Mouse (Mus musculus): ENCODE data around the gene Tmpo. TPM values are rescaled to one million over a fixed set of nuclear protein-coding genes. Genes with fewer than 3 reads are reported as not detected.

The Tmpo gene
- polyA plus RNA-seq, 1 experiment from 2014 or later = 252 TPM

DNA sequence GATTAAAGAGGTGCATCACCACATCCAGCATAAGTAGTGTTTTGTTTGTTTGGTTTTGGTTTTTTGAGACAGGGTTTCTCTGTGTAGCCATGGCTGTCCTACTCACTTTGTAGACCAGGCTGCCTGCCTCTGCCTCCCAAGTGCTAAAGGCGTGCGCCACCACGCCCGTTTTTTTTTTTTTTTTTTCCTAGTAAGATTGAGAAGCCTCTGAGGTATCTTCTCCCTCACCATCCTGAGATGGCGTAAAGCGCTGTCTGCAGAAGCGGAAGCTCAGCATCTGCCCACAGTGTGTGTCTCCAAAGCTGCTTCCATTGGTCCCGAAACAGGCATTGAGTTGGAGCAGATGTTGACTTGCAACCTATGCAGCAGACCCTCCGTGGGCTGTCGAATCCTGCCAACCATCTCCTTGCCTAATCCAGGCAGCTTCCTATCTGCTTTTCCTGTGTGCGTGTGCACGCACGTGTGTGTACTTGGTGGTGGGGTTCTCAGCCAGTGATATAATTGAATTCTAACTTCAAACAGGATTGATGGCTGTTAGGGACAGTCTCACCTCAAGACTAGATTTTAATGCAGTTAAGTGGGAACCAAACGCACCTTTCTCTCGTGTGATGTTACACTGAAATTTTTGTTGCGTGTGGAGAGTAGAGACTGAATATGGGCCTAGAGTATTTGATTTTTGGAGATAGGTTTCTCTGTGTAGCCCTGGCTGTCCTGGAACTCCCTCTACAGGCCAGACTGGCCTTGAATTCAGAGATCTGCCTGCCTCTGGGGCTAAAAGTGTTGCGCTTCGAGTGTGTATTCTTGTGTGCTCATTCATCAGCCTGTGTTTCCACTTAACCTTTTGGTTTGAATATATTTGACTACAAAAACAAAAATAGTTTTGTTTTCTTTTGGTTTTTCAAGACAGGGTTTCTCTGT, 37.5 kb downstream of the Tmpo start:
- 71% methylated on average over 18 of the region's 18 CpGs for WGBS
- H3K4me2 ChIP-seq = no peak overlapping the region
- no peak for ATAC-seq (ENCODE audit: insufficient number of reproducible peaks, insufficient read depth, low FRiP score, low TSS enrichment, low read depth)
- H3K27me3 ChIP-seq = no peaks in the 10 kb centered on the region
- H3K4me3 ChIP-seq = no peak overlapping the region
- H3K9me3 ChIP-seq = no peaks in the 10 kb centered on the region
- peaks cover 28% of the 10 kb centered on the region for H3K36me3 ChIP-seq
- 0 out of 2 replicates have a peak, but pooled peaks cover 3% of the 10 kb centered on the region for H3K4me1 ChIP-seq
- H3K9ac ChIP-seq = no peak overlapping the region
- H3K27ac ChIP-seq = no peak overlapping the region

DNA sequence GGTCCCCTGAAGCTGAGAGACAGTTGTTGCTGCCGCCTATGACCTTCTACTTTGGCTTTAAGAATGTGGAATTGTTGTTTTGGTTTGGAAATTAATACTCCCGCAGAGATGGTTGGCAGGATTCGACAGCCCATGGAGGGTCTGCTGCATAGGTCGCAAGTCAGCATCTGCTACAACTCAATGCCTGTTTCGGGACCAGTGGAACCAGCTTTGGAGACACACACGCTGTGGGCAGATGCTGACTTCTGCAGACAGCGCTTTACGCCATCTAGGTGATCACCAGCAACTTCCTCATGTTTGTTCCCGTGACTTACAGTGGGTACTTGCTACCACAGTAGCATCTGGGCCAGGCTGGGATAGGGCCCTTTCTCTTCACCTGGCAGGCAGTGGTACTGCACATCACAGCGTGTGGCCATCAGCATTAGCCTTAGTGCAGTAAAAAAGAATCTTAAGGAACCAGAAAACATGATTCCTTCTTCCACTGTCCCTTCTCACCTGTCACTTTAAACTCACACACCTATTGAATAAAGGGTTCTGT, 38.4 kb downstream of the Tmpo start:
- WGBS = 62% methylated on average over 10 of the region's 10 CpGs
- Histone ChIP-seq H3K4me1 (0 out of 2 replicates have a peak, but pooled peaks cover 3% of the 10 kb centered on the region), H3K9ac (no peak overlapping the region), H3K9me3 (no peaks in the 10 kb centered on the region), H3K27ac (no peak overlapping the region), H3K36me3 (peaks cover 25% of the 10 kb centered on the region), H3K4me3 (no peak overlapping the region), H3K27me3 (no peaks in the 10 kb centered on the region), H3K4me2 (no peak overlapping the region)
- no peak for ATAC-seq (ENCODE audit: insufficient number of reproducible peaks, insufficient read depth, low FRiP score, low TSS enrichment, low read depth)

DNA sequence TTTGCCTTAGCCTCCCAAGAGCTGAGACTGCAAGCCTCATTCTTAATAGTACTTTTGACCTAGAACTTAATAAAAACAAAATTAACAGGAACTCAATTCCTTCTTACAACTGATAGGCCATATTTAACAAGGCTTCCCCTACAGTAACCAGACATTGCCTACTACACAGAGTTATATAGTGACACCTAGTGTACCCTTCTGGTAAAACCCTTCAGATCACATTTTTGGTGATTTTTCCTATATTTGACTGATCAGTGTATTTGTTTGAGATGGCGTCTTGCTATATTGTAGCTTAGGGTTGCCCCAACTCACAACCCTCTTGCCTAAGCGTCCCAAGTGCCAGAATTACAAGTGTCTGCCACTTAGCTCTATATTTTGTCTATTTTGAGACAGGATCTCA, 39.6 kb downstream of the Tmpo start:
- Histone ChIP-seq H3K36me3 (peaks cover 16% of the 10 kb centered on the region), H3K4me1 (0 out of 2 replicates have a peak, but pooled peaks cover 3% of the 10 kb centered on the region), H3K4me3 (no peak overlapping the region), H3K27ac (no peak overlapping the region), H3K27me3 (no peaks in the 10 kb centered on the region), H3K9ac (no peak overlapping the region), H3K9me3 (no peaks in the 10 kb centered on the region), H3K4me2 (no peak overlapping the region)
- 34% methylated on average over 2 of the region's 2 CpGs for WGBS
- no peak for ATAC-seq (ENCODE audit: insufficient number of reproducible peaks, insufficient read depth, low FRiP score, low TSS enrichment, low read depth)

DNA sequence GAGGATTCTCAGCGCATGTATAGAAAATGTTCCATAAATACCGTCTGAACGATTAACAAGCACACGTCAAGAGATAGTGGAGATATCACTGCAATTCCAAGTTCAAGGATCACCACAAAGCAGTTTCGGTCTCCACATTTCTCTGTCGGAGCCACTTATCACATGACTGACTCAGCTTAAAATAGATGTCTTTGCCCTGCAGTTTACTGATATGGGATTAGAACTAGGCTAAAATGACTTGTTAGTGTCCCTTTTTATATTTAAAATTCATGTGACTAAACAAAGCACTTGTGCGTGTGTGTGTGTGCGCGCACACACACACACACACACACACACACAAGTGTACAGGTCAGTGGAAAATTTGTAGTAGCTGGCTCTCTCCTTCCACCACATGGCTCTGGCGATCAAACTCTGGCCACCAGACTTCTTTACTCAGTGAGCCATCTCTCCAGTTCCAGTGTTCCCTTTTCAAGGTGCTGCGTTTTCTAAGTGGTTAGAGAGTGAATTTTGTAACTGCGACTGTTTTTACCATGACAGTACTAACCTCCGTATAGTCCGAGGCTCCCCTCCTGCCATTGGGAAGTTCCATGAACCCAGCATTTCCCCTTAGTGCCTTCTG, 41.9 kb downstream of the Tmpo start:
- 89% methylated on average over 14 of the region's 14 CpGs for WGBS
- Histone ChIP-seq H3K9ac (no peak overlapping the region), H3K36me3 (no peaks in the 10 kb centered on the region), H3K27me3 (no peaks in the 10 kb centered on the region), H3K4me1 (0 out of 2 replicates have a peak, but pooled peaks cover 3% of the 10 kb centered on the region), H3K27ac (no peak overlapping the region), H3K4me2 (no peak overlapping the region), H3K9me3 (no peaks in the 10 kb centered on the region), H3K4me3 (no peak overlapping the region)
- ATAC-seq (ENCODE audit: insufficient number of reproducible peaks, insufficient read depth, low FRiP score, low TSS enrichment, low read depth) = no peak

- ATAC-seq (ENCODE audit: insufficient number of reproducible peaks, insufficient read depth, low FRiP score, low TSS enrichment, low read depth) = no peak
- Histone ChIP-seq H3K36me3 (no peaks in the 10 kb centered on the region), H3K9ac (no peak overlapping the region), H3K4me2 (no peak overlapping the region), H3K4me1 (0 out of 2 replicates have a peak, but pooled peaks cover 3% of the 10 kb centered on the region), H3K9me3 (no peaks in the 10 kb centered on the region), H3K27ac (no peak overlapping the region), H3K4me3 (no peak overlapping the region), H3K27me3 (no peaks in the 10 kb centered on the region)
- 67% methylated on average over 3 of the region's 3 CpGs for WGBS
Measured at GRCm38 (mm10) chr10:91138317-91138716, 42.8 kb downstream of the Tmpo start.

GRCm38 (mm10) chr10:91137400-91137799, 43.7 kb downstream of the Tmpo start:
- Histone ChIP-seq H3K9ac (no peak overlapping the region), H3K27me3 (no peaks in the 10 kb centered on the region), H3K36me3 (no peaks in the 10 kb centered on the region), H3K4me3 (no peak overlapping the region), H3K9me3 (no peaks in the 10 kb centered on the region), H3K4me2 (no peak overlapping the region), H3K4me1 (no peaks in the 10 kb centered on the region), H3K27ac (no peak overlapping the region)
- ATAC-seq (ENCODE audit: insufficient number of reproducible peaks, insufficient read depth, low FRiP score, low TSS enrichment, low read depth) = no peak
- 85% methylated on average over 9 of the region's 9 CpGs for WGBS

DNA sequence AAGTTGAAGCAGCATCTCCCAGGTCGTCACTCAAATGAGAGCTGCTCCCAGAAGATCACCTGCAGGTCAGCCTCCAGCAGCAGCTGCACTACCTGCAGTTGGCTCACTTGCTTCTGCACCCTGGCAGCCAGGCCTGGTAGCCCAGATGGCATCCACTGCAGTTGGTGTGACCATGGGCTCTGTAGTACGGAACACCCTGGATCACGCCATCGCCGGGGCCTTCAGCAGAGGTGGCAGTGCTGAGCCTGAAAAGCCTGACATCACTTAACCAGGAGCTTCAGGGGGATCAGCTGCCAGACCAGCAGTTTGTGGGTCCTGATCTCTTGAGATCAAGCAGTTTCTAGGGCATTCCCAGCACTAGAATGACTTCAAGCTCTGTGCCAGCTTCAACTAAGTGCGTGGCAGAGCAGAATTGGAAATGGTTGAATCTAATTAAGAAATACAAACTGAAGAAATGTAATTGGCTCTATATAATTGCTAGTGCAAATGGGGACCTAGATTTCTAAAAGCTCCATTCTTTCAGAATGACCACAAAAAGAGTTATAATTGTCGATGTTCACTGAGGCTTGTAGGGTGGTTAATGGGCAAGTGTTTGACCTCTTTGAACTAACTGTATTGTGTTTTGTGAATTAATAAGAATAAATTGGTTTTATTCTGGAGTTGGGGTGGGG, 45.7 kb downstream of the Tmpo start:
- H3K4me1 ChIP-seq = no peaks in the 10 kb centered on the region
- no peak overlapping the region for H3K27ac ChIP-seq
- no peaks in the 10 kb centered on the region for H3K27me3 ChIP-seq
- no peak overlapping the region for H3K4me3 ChIP-seq
- no peaks in the 10 kb centered on the region for H3K9me3 ChIP-seq
- 89% methylated on average over 7 of the region's 7 CpGs for WGBS
- H3K9ac ChIP-seq = no peak overlapping the region
- no peak for ATAC-seq (ENCODE audit: insufficient number of reproducible peaks, insufficient read depth, low FRiP score, low TSS enrichment, low read depth)
- H3K4me2 ChIP-seq = no peak overlapping the region
- no peaks in the 10 kb centered on the region for H3K36me3 ChIP-seq

GRCm38 (mm10) chr10:91131565-91131964, 49.5 kb downstream of the Tmpo start:
- no peak overlapping the region for H3K4me3 ChIP-seq
- H3K4me1 ChIP-seq = no peaks in the 10 kb centered on the region
- no peak overlapping the region for H3K9ac ChIP-seq
- H3K27ac ChIP-seq = no peak overlapping the region
- no peak overlapping the region for H3K4me2 ChIP-seq
- no peak for ATAC-seq (ENCODE audit: insufficient number of reproducible peaks, insufficient read depth, low FRiP score, low TSS enrichment, low read depth)
- no peaks in the 10 kb centered on the region for H3K36me3 ChIP-seq
- WGBS = 87% methylated on average over 1 of the region's 1 CpGs
- H3K9me3 ChIP-seq = no peaks in the 10 kb centered on the region
- no peaks in the 10 kb centered on the region for H3K27me3 ChIP-seq

- no peak overlapping the region for H3K4me3 ChIP-seq
- H3K27me3 ChIP-seq = no peaks in the 10 kb centered on the region
- no peak overlapping the region for H3K4me2 ChIP-seq
- H3K36me3 ChIP-seq = no peaks in the 10 kb centered on the region
- no peaks in the 10 kb centered on the region for H3K4me1 ChIP-seq
- no peaks in the 10 kb centered on the region for H3K9me3 ChIP-seq
- no peak overlapping the region for H3K9ac ChIP-seq
- no peak overlapping the region for H3K27ac ChIP-seq
- 85% methylated on average over 3 of the region's 3 CpGs for WGBS
- no peak for ATAC-seq (ENCODE audit: insufficient number of reproducible peaks, insufficient read depth, low FRiP score, low TSS enrichment, low read depth)
Measured at GRCm38 (mm10) chr10:91130792-91131191, 50.3 kb downstream of the Tmpo start.

DNA sequence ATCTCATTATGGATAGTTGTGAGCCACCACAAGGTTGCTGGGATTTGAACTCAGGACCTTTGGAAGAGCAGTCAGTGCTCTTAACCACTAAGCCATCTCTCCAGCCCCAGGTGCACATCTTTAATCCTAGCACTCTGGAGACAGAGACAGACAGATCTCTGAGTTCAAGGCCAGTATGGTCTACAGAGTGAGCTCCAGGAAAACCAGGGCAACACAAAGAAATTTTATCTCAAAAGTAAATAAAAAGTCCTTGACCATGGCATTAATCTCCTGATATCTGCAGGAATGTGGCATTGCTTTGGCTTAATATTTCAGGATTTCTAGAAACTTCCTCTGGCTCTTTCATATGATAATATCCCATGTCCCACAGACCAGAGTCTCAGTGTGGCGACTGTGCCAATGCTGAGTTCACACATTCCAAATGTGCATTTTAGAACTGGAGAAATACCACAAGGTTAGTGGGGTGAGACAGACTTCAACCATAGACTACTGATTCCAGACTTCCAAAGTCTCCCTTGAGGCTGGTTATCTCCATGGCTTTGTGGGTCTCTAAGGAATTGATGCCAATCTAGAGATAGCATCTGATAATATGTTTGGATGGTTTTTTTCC, 52.5 kb downstream of the Tmpo start:
- H3K9ac ChIP-seq = no peak overlapping the region
- no peak for ATAC-seq (ENCODE audit: insufficient number of reproducible peaks, insufficient read depth, low FRiP score, low TSS enrichment, low read depth)
- H3K4me3 ChIP-seq = no peak overlapping the region
- no peaks in the 10 kb centered on the region for H3K9me3 ChIP-seq
- H3K4me2 ChIP-seq = no peak overlapping the region
- no peak overlapping the region for H3K27ac ChIP-seq
- 56% methylated on average over 1 of the region's 1 CpGs for WGBS
- H3K4me1 ChIP-seq = 0 out of 2 replicates have a peak, but pooled peaks cover 3% of the 10 kb centered on the region
- no peaks in the 10 kb centered on the region for H3K27me3 ChIP-seq
- no peaks in the 10 kb centered on the region for H3K36me3 ChIP-seq

DNA sequence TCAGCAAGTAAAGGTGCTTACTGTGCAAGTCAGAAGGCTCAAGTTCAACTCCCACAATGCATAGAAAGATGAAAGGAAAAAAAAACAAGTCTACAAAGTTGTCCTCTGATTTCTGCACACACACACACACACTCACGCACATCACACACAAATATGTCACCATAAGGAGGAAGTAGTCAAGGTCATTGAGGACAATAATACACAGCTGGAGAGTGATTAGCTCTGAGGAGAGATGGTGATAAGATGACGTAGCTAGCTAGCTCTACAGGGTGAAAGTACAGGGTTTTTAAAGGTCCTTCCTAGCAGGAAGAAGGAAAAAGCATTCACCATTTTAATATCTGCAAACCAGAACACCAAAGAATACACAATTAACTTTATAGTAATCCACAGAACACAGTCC, 53.7 kb downstream of the Tmpo start:
- Histone ChIP-seq H3K27me3 (no peaks in the 10 kb centered on the region), H3K4me2 (no peak overlapping the region), H3K36me3 (no peaks in the 10 kb centered on the region), H3K9me3 (no peaks in the 10 kb centered on the region), H3K9ac (no peak overlapping the region), H3K4me3 (no peak overlapping the region), H3K27ac (no peak overlapping the region), H3K4me1 (peaks cover 8% of the 10 kb centered on the region)
- no peak for ATAC-seq (ENCODE audit: insufficient number of reproducible peaks, insufficient read depth, low FRiP score, low TSS enrichment, low read depth)
- 78% methylated on average over 2 of the region's 2 CpGs for WGBS
